Mouse (Mus musculus) kidney, adult 2 months (tissue): ENCODE measurements around the gene Atp2b1.

Experiments
- CTCF ChIP-seq: fragments of 200-500 bp; conservative IDR thresholded peaks from 2 replicates; pipeline ENCODE4 v1.5.1; 2011; ENCODE audit warnings: low read depth, mild to moderate bottlenecking, control low read depth, low read length, moderate library complexity, mixed read lengths; ENCODE audit not compliant: insufficient read depth, insufficient read length
- POLR2A ChIP-seq: fragments of 200-500 bp; IDR thresholded peaks from one replicate; pipeline ENCODE4 v1.6.1; 2011; ENCODE audit warnings: low read depth, low read length, control low read depth

DNA sequence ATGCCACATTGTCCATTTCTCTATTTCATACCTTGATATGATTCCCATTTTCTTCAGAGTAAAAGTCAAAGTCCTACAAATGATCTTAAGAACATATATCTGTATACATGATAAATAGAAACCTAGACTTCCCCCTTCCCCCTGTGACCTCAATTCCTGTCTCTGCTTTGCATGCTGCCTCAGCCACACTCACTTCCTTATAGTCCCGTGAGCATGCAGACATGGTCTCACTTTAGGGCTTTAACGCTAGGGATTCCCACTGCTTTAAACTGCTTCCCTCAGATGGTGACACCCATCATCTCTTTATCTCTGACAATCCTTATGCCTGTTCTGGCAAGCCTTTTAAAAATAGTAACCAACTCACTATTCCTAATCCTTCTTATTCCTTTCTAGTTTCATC, 33.5 kb upstream of the Atp2b1 start:
- no peak for TF ChIP-seq POLR2A
- no peak for TF ChIP-seq CTCF
